In genomic region chr5:120656281-120656751, GRCm38 (mm10) we compare ENCODE assay signal across 15 mouse cellular contexts. TPM values are rescaled to one million over a fixed set of nuclear protein-coding genes. Genes with fewer than 3 reads are reported as not detected.
DNase-seq lines count a peak whose midpoint lies in the region; TF ChIP-seq lines count a peak whose summit lies in the region.
"Had no signal": no experiment of that assay in that cellular context is flagged by ENCODE, and none has a peak within 500 bp of the region (broad histone marks: within the 10 kb centered on the region; RNA-seq: fewer than 3 reads in every experiment).

No protein-coding gene starts in this region.

- H3K27ac ChIP-seq in cortical plate, adult 2 months (ENCODE audit: insufficient read depth, low read length) = 0 out of 2 replicates have a peak overlapping the region, but pooled peaks have one; percentile 49
- peak overlapping the region; percentile 88 for H3K27ac ChIP-seq in left cerebral cortex, adult 2 months
- H3K27ac ChIP-seq: heart, embryonic 13.5 days had no signal

- peaks cover 22% of the 10 kb centered on the region for H3K4me1 ChIP-seq in cortical plate, adult 2 months (ENCODE audit: control insufficient read depth, insufficient read depth, low read length)
- H3K4me1 ChIP-seq: heart, embryonic 13.5 days had no signal

- intact Hi-C loops in left cerebral cortex, postnatal 4 days (cut with DNase I) = no loop called here
- intact Hi-C loops in left cerebral cortex, adult 2 months (cut with DNase I) = no loop called here

- peak; percentile 65 for DNase-seq in left cerebral cortex, adult 11 months (ENCODE audit: low spot score)
- no peak for DNase-seq in left cerebral cortex, postnatal 4 days
- no peak for DNase-seq in left cerebral cortex, adult 2 months (ENCODE audit: extremely low spot score in 1 of 2, low spot score in 2 of 2)
- peak; percentile 69 to 74 for DNase-seq in right cerebral cortex, postnatal 36 days (ENCODE audit: low spot score in 2 of 2)
- no peak for DNase-seq in kidney, postnatal 36 days
- DNase-seq in adrenal gland, postnatal 36 days = no peak
- DNase-seq: gastrocnemius, postnatal 10 days had no signal

- H3K4me3 ChIP-seq in cortical plate, adult 2 months (ENCODE audit: insufficient read depth, low read length) = no peak overlapping the region
- no peak overlapping the region for H3K4me3 ChIP-seq in left cerebral cortex, adult 2 months
- H3K4me3 ChIP-seq: heart, embryonic 13.5 days had no signal

- TF ChIP-seq POLR2A in cortical plate, adult 2 months (IDR thresholded peaks at IDR 0.05; ENCODE audit: extremely low read depth, insufficient read depth, low read length) = no peak

- TF ChIP-seq CTCF in cortical plate, adult 2 months (IDR thresholded peaks at IDR 0.05; ENCODE audit: extremely low read depth, insufficient read depth, low read length) = peak; percentile 32; the same call in 1 of the 2 replicates
- TF ChIP-seq CTCF in left cerebral cortex, adult 2 months (IDR thresholded peaks at IDR 0.05) = peak; percentile 48

RNA-seq across cellular contexts. Expression of gene Rasal1, which starts 7.7 kb away (rescaled TPM):
- 10 to 100 TPM; 42.2 to 54.6 TPM for total RNA-seq in left cerebral cortex, postnatal 4 days (2021)
- 88.7 and 99.4 TPM in 2 replicates for polyA plus RNA-seq in cortical plate, adult 2 months (2012; rRNA removed)
- total RNA-seq in left cerebral cortex, adult 2 months (2021) = 10 to 100 TPM; 85.3 TPM
- total RNA-seq in adrenal gland, postnatal 36 days (2021) = 10 to 100 TPM; 10.9 to 14.0 TPM

RNA-seq across cellular contexts. Expression of gene Cfap73, which starts 22.3 kb away (rescaled TPM):
- under 1 TPM in 1 of 2 experiments, not detected in 1; 0.40 TPM for total RNA-seq in left cerebral cortex, postnatal 4 days (2021)
- polyA plus RNA-seq in cortical plate, adult 2 months (2012; rRNA removed) = 0.10 and 0.19 TPM in 2 replicates
- total RNA-seq in left cerebral cortex, adult 2 months (2021) = under 1 TPM in 1 of 2 experiments, not detected in 1; 0.52 TPM
- 1 to 10 TPM in 1 of 2 experiments, not detected in 1; 2.0 TPM for total RNA-seq in adrenal gland, postnatal 36 days (2021)
- total RNA-seq: CH12.LX; gastrocnemius, postnatal 10 days; monocyte, adult 5-6 weeks had no signal
- polyA plus RNA-seq: embryonic facial prominence, embryonic 11.5 days; heart, embryonic 13.5 days; intestine, embryonic 14.5 days; liver, embryonic 16.5 days; stomach, embryonic 14.5 days had no signal

RNA-seq across cellular contexts. Expression of gene Ddx54, which starts 43.8 kb away (rescaled TPM):
- 10 to 100 TPM; 52.0 to 55.4 TPM for total RNA-seq in left cerebral cortex, postnatal 4 days (2021)
- polyA plus RNA-seq in cortical plate, adult 2 months (2012; rRNA removed) = 30.3 and 31.0 TPM in 2 replicates
- total RNA-seq in left cerebral cortex, adult 2 months (2021) = 10 to 100 TPM; 38.6 to 41.0 TPM
- total RNA-seq in adrenal gland, postnatal 36 days (2021) = 10 to 100 TPM; 50.4 to 51.1 TPM

RNA-seq across cellular contexts. Expression of gene Rita1, which starts 43.9 kb away (rescaled TPM):
- 10 to 100 TPM; 22.7 to 26.0 TPM for total RNA-seq in left cerebral cortex, postnatal 4 days (2021)
- polyA plus RNA-seq in cortical plate, adult 2 months (2012; rRNA removed) = 39.6 and 40.8 TPM in 2 replicates
- 10 to 100 TPM; 29.5 to 29.9 TPM for total RNA-seq in left cerebral cortex, adult 2 months (2021)
- total RNA-seq in adrenal gland, postnatal 36 days (2021) = 10 to 100 TPM; 15.6 to 15.9 TPM

RNA-seq across cellular contexts. Expression of gene Dtx1, which starts 55.4 kb away (rescaled TPM):
- 100 to 1,000 TPM; 122 to 124 TPM for total RNA-seq in left cerebral cortex, postnatal 4 days (2021)
- 89.7 and 91.8 TPM in 2 replicates for polyA plus RNA-seq in cortical plate, adult 2 months (2012; rRNA removed)
- 10 to 100 TPM; 74.5 to 76.9 TPM for total RNA-seq in left cerebral cortex, adult 2 months (2021)
- total RNA-seq in adrenal gland, postnatal 36 days (2021) = 10 to 100 TPM in 1 of 2 experiments, 1 to 10 TPM in 1; 7.6 to 12.0 TPM
- polyA plus RNA-seq: liver, embryonic 16.5 days had no signal

Comparison
In these comparisons a context has a peak if more than half of its experiments do, and no peak if none do; other contexts are left out.
1. DNase-seq: peak in left cerebral cortex, adult 11 months (single experiment) and right cerebral cortex, postnatal 36 days (2 of 2); none in left cerebral cortex, postnatal 4 days (single experiment), left cerebral cortex, adult 2 months (0 of 2), kidney, postnatal 36 days (0 of 2) and adrenal gland, postnatal 36 days (0 of 2).